Comparison of ENCODE assay signal across 16 mouse cellular contexts in the genomic region with DNA sequence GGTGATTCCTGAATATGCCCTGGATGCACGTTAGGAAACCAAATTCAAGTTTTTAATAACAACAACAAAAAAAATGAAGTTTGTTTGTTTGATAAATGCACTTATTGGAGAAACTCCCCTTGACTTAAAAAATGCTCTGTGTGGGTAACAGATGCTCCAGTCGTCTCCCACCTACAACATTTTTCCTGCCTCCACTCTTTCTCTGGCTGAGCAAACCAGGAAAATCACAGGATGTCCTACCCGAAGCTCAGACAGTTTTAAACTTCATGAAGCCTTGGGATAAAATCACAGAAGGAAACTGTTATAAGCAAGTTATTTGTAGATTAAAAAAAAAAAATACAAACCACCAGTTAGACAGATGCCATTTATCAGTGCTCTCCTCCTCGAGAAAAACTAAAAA.
"Had no signal": no experiment of that assay in that cellular context is flagged by ENCODE, and none has a peak within 500 bp of the region (broad histone marks: within the 10 kb centered on the region; RNA-seq: fewer than 3 reads in every experiment).

No protein-coding gene starts in this region.

- H3K27ac ChIP-seq: lung, embryonic 15.5 days; macrophage; midbrain, embryonic 13.5 days; midbrain, embryonic 15.5 days; neural tube, embryonic 12.5 days; stomach, embryonic 15.5 days; stomach, postnatal 0 days had no signal

- DNase-seq: liver, postnatal 0 days; lung, adult 2 months; lung, postnatal 14 days; lung, postnatal 36 days; thymus, adult 18-20 months; thymus, postnatal 14 days; thymus, postnatal 36 days had no signal

- ATAC-seq: liver, postnatal 0 days; lung, postnatal 0 days; midbrain, embryonic 13.5 days; midbrain, embryonic 15.5 days had no signal

- H3K4me3 ChIP-seq: lung, embryonic 15.5 days; megakaryocyte, embryonic 14.5 days; midbrain, embryonic 13.5 days; midbrain, embryonic 15.5 days; neural tube, embryonic 12.5 days; stomach, embryonic 15.5 days had no signal
